ENCODE assay signal across 7 mouse cellular contexts in the genomic region with DNA sequence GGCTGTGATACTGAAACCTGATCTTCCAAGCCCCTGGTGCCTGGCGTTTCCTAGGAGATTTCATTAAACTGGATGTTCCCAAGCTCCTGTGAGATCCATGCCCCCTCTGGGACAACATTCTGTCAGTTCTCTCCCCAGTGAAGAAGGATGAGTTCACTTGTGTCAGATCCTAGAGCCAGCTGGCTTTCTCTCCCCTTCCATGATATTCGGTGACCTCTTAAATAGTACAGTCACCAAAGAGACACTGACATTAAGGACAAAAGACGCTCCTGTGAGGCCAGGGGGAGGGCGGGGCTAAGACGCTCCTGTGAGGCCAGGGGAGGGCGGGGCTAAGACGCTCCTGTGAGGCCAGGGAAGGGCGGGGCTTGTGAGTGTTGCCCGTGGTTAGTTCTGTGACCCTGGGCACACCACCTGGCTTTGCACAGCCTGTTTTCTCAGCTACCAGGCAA. TPM values are rescaled to one million over a fixed set of nuclear protein-coding genes. Genes with fewer than 3 reads are reported as not detected.
DNase-seq lines count a peak whose midpoint lies in the region; ATAC-seq and TF ChIP-seq lines count a peak whose summit lies in the region.

No protein-coding gene starts in this region.

- TF ChIP-seq CTCF in E14TG2a.4 (conservative IDR thresholded peaks at IDR 0.05; ENCODE audit: low read length): no peak

- DNase-seq in ZHBTc4 (ENCODE audit: low read depth, low spot score): peak; percentile 96
- peak; percentile 75 for DNase-seq in kidney, adult 18-20 months
- DNase-seq in retina, embryonic 14.5 days (ENCODE audit: low spot score): peak; percentile 80
- DNase-seq in Muller cell, postnatal 12 days (ENCODE audit: inconsistent ontology term): no peak

- peak overlapping the region; percentile 48 for H3K4me3 ChIP-seq in E14TG2a.4 (replicated peaks; ENCODE audit: low read length)
- peak overlapping the region; percentile 25 for H3K4me3 ChIP-seq in forebrain, embryonic 13.5 days
- peak overlapping the region; percentile 14 for H3K4me3 ChIP-seq in lung, embryonic 16.5 days (ENCODE audit: low read length)

- peak; percentile 55 for ATAC-seq in forebrain, embryonic 13.5 days
- peak; percentile 65 for ATAC-seq in lung, embryonic 16.5 days (ENCODE audit: low read depth)

- WGBS in forebrain, embryonic 13.5 days: 0% methylated on average over 9 of the region's 9 CpGs
- 2% methylated on average over 9 of the region's 9 CpGs for WGBS in lung, embryonic 16.5 days

- peaks cover 38% of the 10 kb centered on the region for H3K4me1 ChIP-seq in E14TG2a.4 (replicated peaks; ENCODE audit: low read depth, low read length)
- H3K4me1 ChIP-seq in forebrain, embryonic 13.5 days: peaks cover 37% of the 10 kb centered on the region
- H3K4me1 ChIP-seq in lung, embryonic 16.5 days (replicated peaks; ENCODE audit: control insufficient read depth, insufficient read depth, low read length): peaks cover 19% of the 10 kb centered on the region

- peak overlapping the region; percentile 74 for H3K27ac ChIP-seq in forebrain, embryonic 13.5 days
- H3K27ac ChIP-seq in lung, embryonic 16.5 days (ENCODE audit: low read length): no peak overlapping the region

- no peaks in the 10 kb centered on the region for H3K36me3 ChIP-seq in E14TG2a.4 (ENCODE audit: insufficient read depth, low read length)
- H3K36me3 ChIP-seq in forebrain, embryonic 13.5 days (ENCODE audit: poor library complexity, severe bottlenecking): no peaks in the 10 kb centered on the region
- H3K36me3 ChIP-seq in lung, embryonic 16.5 days (ENCODE audit: control insufficient read depth, insufficient read depth, low read length): no peaks in the 10 kb centered on the region

- no peaks in the 10 kb centered on the region for H3K9me3 ChIP-seq in E14TG2a.4 (ENCODE audit: low read length)
- H3K9me3 ChIP-seq in forebrain, embryonic 13.5 days (replicated peaks): no peaks in the 10 kb centered on the region
- no peaks in the 10 kb centered on the region for H3K9me3 ChIP-seq in lung, embryonic 16.5 days (ENCODE audit: control insufficient read depth, low read length)

- H3K9ac ChIP-seq in forebrain, embryonic 13.5 days: no peak overlapping the region
- 0 out of 2 replicates have a peak overlapping the region, but pooled peaks have one; percentile 14 for H3K9ac ChIP-seq in lung, embryonic 16.5 days (ENCODE audit: low read length)

- H3K27me3 ChIP-seq in E14TG2a.4 (ENCODE audit: insufficient read depth, low read length): peaks cover 33% of the 10 kb centered on the region
- H3K27me3 ChIP-seq in forebrain, embryonic 13.5 days: peaks cover 24% of the 10 kb centered on the region
- peaks cover 3% of the 10 kb centered on the region for H3K27me3 ChIP-seq in lung, embryonic 16.5 days (ENCODE audit: control insufficient read depth, insufficient read depth, low read depth, low read length)

- H3K4me2 ChIP-seq in forebrain, embryonic 13.5 days: peak overlapping the region; percentile 56
- peak overlapping the region; percentile 43 for H3K4me2 ChIP-seq in lung, embryonic 16.5 days (ENCODE audit: low read depth, low read length)

RNA-seq across cellular contexts. Expression of gene Dupd1, which starts 31.7 kb away (rescaled TPM):
- not detected in 2 replicates for polyA plus RNA-seq in forebrain, embryonic 13.5 days (2015; fragmentation: Nextera tagmentation; extraction: Ambion mirVana)
- polyA plus RNA-seq in lung, embryonic 16.5 days (2015; fragmentation: Nextera tagmentation; extraction: Ambion mirVana): not detected in 2 replicates
